In genomic region chr17:17618463-17618862, GRCm38 (mm10) we compare ENCODE assay signal across 18 mouse cellular contexts. TPM values are rescaled to one million over a fixed set of nuclear protein-coding genes. Genes with fewer than 3 reads are reported as not detected.
DNase-seq lines count a peak whose midpoint lies in the region; ATAC-seq lines count a peak whose summit lies in the region.
"Had no signal": no experiment of that assay in that cellular context is flagged by ENCODE, and none has a peak within 500 bp of the region (broad histone marks: within the 10 kb centered on the region; RNA-seq: fewer than 3 reads in every experiment).

No protein-coding gene starts in this region.

- H3K9me3 ChIP-seq in heart, embryonic 15.5 days (replicated peaks), result no peaks in the 10 kb centered on the region
- no peaks in the 10 kb centered on the region for H3K9me3 ChIP-seq in midbrain, embryonic 16.5 days (replicated peaks; ENCODE audit: control insufficient read depth, low read length, poor library complexity, severe bottlenecking)
- H3K9me3 ChIP-seq: embryonic facial prominence, embryonic 13.5 days; forebrain, embryonic 12.5 days; midbrain, embryonic 13.5 days had no signal

- no peaks in the 10 kb centered on the region for H3K36me3 ChIP-seq in heart, embryonic 15.5 days
- H3K36me3 ChIP-seq in midbrain, embryonic 16.5 days (ENCODE audit: control insufficient read depth, insufficient read depth, low read length), result no peaks in the 10 kb centered on the region
- H3K36me3 ChIP-seq: embryonic facial prominence, embryonic 13.5 days; forebrain, embryonic 12.5 days; midbrain, embryonic 13.5 days had no signal

- no peak overlapping the region for H3K9ac ChIP-seq in heart, embryonic 15.5 days
- H3K9ac ChIP-seq in midbrain, embryonic 16.5 days (ENCODE audit: low read depth, low read length), result no peak overlapping the region
- H3K9ac ChIP-seq: embryonic facial prominence, embryonic 13.5 days; forebrain, embryonic 12.5 days; liver, embryonic 14.5 days; midbrain, embryonic 13.5 days had no signal

- no peaks in the 10 kb centered on the region for H3K27me3 ChIP-seq in heart, embryonic 15.5 days
- H3K27me3 ChIP-seq in midbrain, embryonic 16.5 days (ENCODE audit: control insufficient read depth, insufficient read depth, low read depth, low read length), result no peaks in the 10 kb centered on the region
- H3K27me3 ChIP-seq: embryonic facial prominence, embryonic 13.5 days; forebrain, embryonic 12.5 days; midbrain, embryonic 13.5 days had no signal

- peak overlapping the region; percentile 46 for H3K4me2 ChIP-seq in heart, embryonic 15.5 days
- H3K4me2 ChIP-seq in midbrain, embryonic 16.5 days (ENCODE audit: low read length), result no peak overlapping the region
- H3K4me2 ChIP-seq: embryonic facial prominence, embryonic 13.5 days; forebrain, embryonic 12.5 days; midbrain, embryonic 13.5 days had no signal

- peak; percentile 88 for DNase-seq in heart, adult 11 months
- no peak for DNase-seq in heart, adult 8-10 months (ENCODE audit: low spot score)
- DNase-seq in 3134 (ENCODE audit: extremely low read depth, insufficient read length, low spot score) (peak; percentile 25), adipocyte (ENCODE audit: low spot score) (peak; percentile 53)
- no peak for DNase-seq in lung, postnatal 25 days (ENCODE audit: low spot score)
- no peak for DNase-seq in testis, postnatal 10 days (ENCODE audit: low spot score)
- DNase-seq: B cell, adult 2 months; cerebellum, postnatal 36 days; kidney, adult 2 months; kidney, postnatal 25 days; lung, postnatal 14 days had no signal

- 60% methylated on average over 1 of the region's 1 CpGs for WGBS in heart, embryonic 15.5 days
- WGBS in midbrain, embryonic 16.5 days, result 95% methylated on average over 1 of the region's 1 CpGs

- ATAC-seq in heart, embryonic 15.5 days (replicated peaks; ENCODE audit: insufficient number of reproducible peaks, insufficient read depth, low FRiP score, low read depth), result no peak; the same call in 1 of the 2 replicates
- ATAC-seq in midbrain, embryonic 16.5 days, result no peak
- ATAC-seq: hindbrain, postnatal 0 days; midbrain, embryonic 13.5 days had no signal

- H3K4me3 ChIP-seq in heart, embryonic 15.5 days, result peak overlapping the region; percentile 10; the same call in 1 of the 2 replicates
- no peak overlapping the region for H3K4me3 ChIP-seq in midbrain, embryonic 16.5 days (ENCODE audit: low read depth, low read length)
- H3K4me3 ChIP-seq: embryonic facial prominence, embryonic 13.5 days; forebrain, embryonic 12.5 days; midbrain, embryonic 13.5 days had no signal

- peak overlapping the region; percentile 65 for H3K27ac ChIP-seq in heart, embryonic 15.5 days
- no peak overlapping the region for H3K27ac ChIP-seq in midbrain, embryonic 16.5 days (ENCODE audit: low read length)
- H3K27ac ChIP-seq: embryonic facial prominence, embryonic 13.5 days; forebrain, embryonic 12.5 days; hindbrain, postnatal 0 days; liver, embryonic 14.5 days; midbrain, embryonic 13.5 days had no signal

- H3K4me1 ChIP-seq in heart, embryonic 15.5 days (replicated peaks), result peaks cover 26% of the 10 kb centered on the region
- H3K4me1 ChIP-seq in midbrain, embryonic 16.5 days (ENCODE audit: control insufficient read depth, insufficient read depth, low read length), result peaks cover 17% of the 10 kb centered on the region

RNA-seq across cellular contexts. Expression of gene Lnpep, which starts 6.4 kb away (rescaled TPM):
- total RNA-seq in heart, adult 8-10 months (2022), result 100 to 1,000 TPM; 158 to 181 (median 160) TPM
- 11.0 and 12.3 TPM in 2 replicates for polyA plus RNA-seq in heart, embryonic 15.5 days (2015; fragmentation: Nextera tagmentation; extraction: Ambion mirVana)
- polyA plus RNA-seq in midbrain, embryonic 16.5 days (2015; fragmentation: Nextera tagmentation; extraction: Ambion mirVana), result 6.6 and 8.5 TPM in 2 replicates

Comparison
In these comparisons a context has a peak if more than half of its experiments do, and no peak if none do; other contexts are left out.
1. DNase-seq: peak in heart, adult 11 months (single experiment), 3134 (single experiment) and adipocyte (single experiment); none in heart, adult 8-10 months (single experiment), lung, postnatal 25 days (single experiment) and testis, postnatal 10 days (single experiment).